Mouse (Mus musculus) liver, adult 2 months (tissue): ENCODE results near the gene Txndc15. TPM values are rescaled to one million over a fixed set of nuclear protein-coding genes. Genes with fewer than 3 reads are reported as not detected.

Source experiments
- DNase-seq: peaks from one replicate; pipeline ENCODE4 v3.0.0-alpha.2; 2011; ENCODE audit warnings: low read depth, low spot score; ENCODE audit errors: extremely low read depth
- H3K27ac ChIP-seq: fragments of 200-500 bp; replicated peaks from 2 replicates; pipeline ENCODE4 v1.5.1; 2012; ENCODE audit warnings: low read depth, mild to moderate bottlenecking, control low read depth, inconsistent platforms, low read length; ENCODE audit not compliant: insufficient read depth
- H3K27me3 ChIP-seq: fragments of 200-500 bp; 2 replicates; pipeline ENCODE4 v1.6.1; 2012; ENCODE audit warnings: mild to moderate bottlenecking, moderate library complexity, low read length, inconsistent platforms; ENCODE audit not compliant: control insufficient read depth, insufficient read depth
- H3K36me3 ChIP-seq: fragments of 200-500 bp; 2 replicates; pipeline ENCODE4 v1.6.1; 2012; ENCODE audit warnings: low read length, inconsistent platforms; ENCODE audit not compliant: control insufficient read depth, insufficient read depth
- H3K4me1 ChIP-seq: fragments of 200-500 bp; 2 replicates; pipeline ENCODE4 v1.6.1; 2011; ENCODE audit warnings: low read length; ENCODE audit not compliant: control insufficient read depth, insufficient read depth
- H3K4me3 ChIP-seq: fragments of 200-500 bp; 2 replicates; pipeline ENCODE4 v1.5.1; 2011; ENCODE audit warnings: low read depth, mild to moderate bottlenecking, control low read depth, low read length, moderate library complexity; ENCODE audit not compliant: insufficient read depth
- H3K79me2 ChIP-seq: fragments of 200-500 bp; 2 replicates; pipeline ENCODE4 v1.6.1; 2012; ENCODE audit warnings: inconsistent platforms, mild to moderate bottlenecking, low read length, moderate library complexity; ENCODE audit not compliant: control insufficient read depth, insufficient read depth
- H3K9ac ChIP-seq: fragments of 200-500 bp; 2 replicates; pipeline ENCODE4 v1.6.1; 2012; ENCODE audit warnings: low read depth, mild to moderate bottlenecking, control low read depth, inconsistent platforms, low read length
- CTCF ChIP-seq: fragments of 200-500 bp; IDR thresholded peaks from 2 replicates; pipeline ENCODE4 v1.5.1; 2011; ENCODE audit warnings: low read depth, low read length, control low read depth
- POLR2A ChIP-seq: fragments of 200-500 bp; IDR thresholded peaks from 2 replicates; pipeline ENCODE4 v1.6.1; 2011; ENCODE audit warnings: low read length, control low read depth; ENCODE audit not compliant: insufficient read depth; ENCODE audit errors: extremely low read depth
- WGBS: fragments of 180-500 bp; shearing (Covaris S2); methylation state at CpG from one replicate; pipeline ENCODE4 v1.1.7; 2018; 5-methylcytosine and 5-hydroxymethylcytosine counted together
- polyA plus RNA-seq: library from polyadenylated mRNA; depleted of rRNA; stranded (reverse); fragments of >200 nt; gene quantifications from 2 replicates; pipeline ENCODE4 v1.2.3, GENCODE M21; 2012
- total RNA-seq: library from RNA; depleted of rRNA; stranded (reverse); fragments of >200 nt; gene quantifications from 2 replicates; pipeline ENCODE4 v1.2.3, GENCODE M21; 2014

Gene Txndc15
- total and polyA plus RNA-seq, 2 experiments, result 74.1 to 101 TPM

GRCm38 (mm10) chr13:55726598-55727119, 12.2 kb downstream of the Txndc15 start:
- Histone ChIP-seq H3K27me3 (no peaks in the 10 kb centered on the region), H3K4me3 (peak overlapping the region; percentile 97), H3K79me2 (no peaks in the 10 kb centered on the region; the same call in 1 of the 2 replicates), H3K9ac (peak overlapping the region; percentile 94), H3K4me1 (no peaks in the 10 kb centered on the region), H3K27ac (peak overlapping the region; percentile 88), H3K36me3 (peaks cover 18% of the 10 kb centered on the region)
- peak; percentile 52 for DNase-seq
- 3% methylated on average over 4 of the region's 4 CpGs for WGBS
- TF ChIP-seq POLR2A, result no peak
- TF ChIP-seq CTCF, result peak; percentile 16; the same call in 1 of the 2 replicates

DNA sequence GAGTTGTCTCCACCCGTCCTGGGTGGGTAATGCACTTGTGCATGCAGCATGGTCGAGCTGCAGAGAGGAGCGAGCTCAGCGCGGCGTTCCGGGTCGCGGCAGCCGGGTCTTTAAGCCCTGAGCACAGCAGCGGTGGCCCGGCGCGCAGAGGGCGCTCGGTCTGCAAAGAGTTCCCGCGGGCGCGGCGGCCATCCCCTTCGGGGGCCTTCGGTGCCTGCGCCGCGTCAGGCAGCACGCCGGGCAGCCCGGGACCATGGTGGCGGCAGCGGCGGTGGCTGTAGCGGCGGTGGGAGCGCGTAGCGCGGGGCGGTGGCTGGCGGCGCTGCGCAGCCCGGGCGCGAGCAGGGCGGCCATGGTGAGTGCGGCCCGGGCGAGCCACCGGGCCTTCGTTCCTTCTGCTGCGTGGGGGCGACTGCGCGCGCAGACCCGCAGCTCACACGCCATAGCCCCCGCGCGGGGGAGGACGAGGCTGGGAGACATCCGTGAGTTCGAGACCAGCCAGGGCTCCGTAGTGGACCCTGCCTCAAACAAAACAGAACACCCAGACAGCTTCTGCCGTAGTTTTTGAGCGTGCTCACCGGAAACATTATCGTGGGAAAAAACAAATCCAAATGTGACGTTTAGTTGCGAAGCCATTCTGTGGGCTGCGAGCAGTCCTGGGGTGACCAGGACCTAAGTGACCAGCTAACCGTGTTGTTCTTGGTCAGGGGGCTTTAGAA, 12.8 kb downstream of the Txndc15 start, which contains the start of gene Pcbd2:
Gene Pcbd2, plus strand, starts transcription at position 249 of the 719 bp plus-strand sequence.
- WGBS, result under 1% methylated on average over 73 of the region's 73 CpGs
- no peaks in the 10 kb centered on the region for H3K4me1 ChIP-seq
- peak within 1 kb of the TSS; percentile 94 for H3K9ac ChIP-seq
- H3K27ac ChIP-seq, result peak within 1 kb of the TSS; percentile 88
- peak within 1 kb of the TSS; percentile 97 for H3K4me3 ChIP-seq
- TF ChIP-seq POLR2A (no peak), CTCF (no peak)
- peaks cover 18% of the 10 kb centered on the region for H3K36me3 ChIP-seq
- no peaks in the 10 kb centered on the region; the same call in 1 of the 2 replicates for H3K79me2 ChIP-seq
- no peaks in the 10 kb centered on the region for H3K27me3 ChIP-seq
- DNase-seq, result peak; percentile 53

GRCm38 (mm10) chr13:55727839-55728238, 13.4 kb downstream of the Txndc15 start:
- Histone ChIP-seq H3K36me3 (peaks cover 18% of the 10 kb centered on the region), H3K4me3 (peak overlapping the region; percentile 97), H3K9ac (peak overlapping the region; percentile 94), H3K79me2 (no peaks in the 10 kb centered on the region; the same call in 1 of the 2 replicates), H3K27ac (peak overlapping the region; percentile 88), H3K4me1 (no peaks in the 10 kb centered on the region), H3K27me3 (no peaks in the 10 kb centered on the region)
- TF ChIP-seq POLR2A, result no peak
- peak; percentile 25; the same call in 1 of the 2 replicates for TF ChIP-seq CTCF
- DNase-seq, result peak; percentile 78
- WGBS, result 1% methylated on average over 19 of the region's 19 CpGs

DNA sequence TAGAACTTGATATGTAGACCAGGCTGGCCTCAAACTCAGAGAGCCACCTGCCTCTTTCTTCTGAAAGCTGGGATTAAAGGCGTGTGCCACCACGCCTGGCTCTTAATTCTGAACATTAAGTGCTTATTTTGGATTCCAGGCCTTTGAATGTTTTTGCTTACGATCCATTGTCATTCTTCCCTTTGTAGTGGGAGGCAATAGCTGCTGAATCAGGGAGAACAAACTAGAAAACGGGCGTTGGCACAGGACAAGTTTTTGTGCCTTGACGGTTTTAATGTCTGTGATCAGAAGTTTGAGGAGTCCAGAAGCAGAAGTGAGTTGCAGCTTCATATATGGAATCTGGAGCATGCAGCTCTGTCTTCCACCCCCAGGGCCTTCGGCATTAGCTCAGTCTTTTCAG, 16.3 kb downstream of the Txndc15 start:
- no peak for TF ChIP-seq CTCF
- no peak for TF ChIP-seq POLR2A
- H3K36me3 ChIP-seq, result peaks cover 4% of the 10 kb centered on the region
- H3K27me3 ChIP-seq, result no peaks in the 10 kb centered on the region
- no peak overlapping the region for H3K27ac ChIP-seq
- H3K4me1 ChIP-seq, result peaks cover 2% of the 10 kb centered on the region; the same call in 1 of the 2 replicates
- peaks cover 3% of the 10 kb centered on the region; the same call in 1 of the 2 replicates for H3K79me2 ChIP-seq
- H3K9ac ChIP-seq, result no peak overlapping the region
- DNase-seq, result no peak
- WGBS, result 95% methylated on average over 7 of the region's 7 CpGs
- no peak overlapping the region for H3K4me3 ChIP-seq

- H3K27ac ChIP-seq, result no peak overlapping the region
- peaks cover 2% of the 10 kb centered on the region; the same call in 1 of the 2 replicates for H3K4me1 ChIP-seq
- no peak for DNase-seq
- TF ChIP-seq POLR2A (no peak), CTCF (no peak)
- peaks cover 3% of the 10 kb centered on the region; the same call in 1 of the 2 replicates for H3K79me2 ChIP-seq
- H3K27me3 ChIP-seq, result no peaks in the 10 kb centered on the region
- no peak overlapping the region for H3K4me3 ChIP-seq
- H3K36me3 ChIP-seq, result no peaks in the 10 kb centered on the region
- 78% methylated on average over 2 of the region's 2 CpGs for WGBS
- H3K9ac ChIP-seq, result no peak overlapping the region
Measured at GRCm38 (mm10) chr13:55732121-55732520, 17.7 kb downstream of the Txndc15 start.
